Comparison of ENCODE assay signal across 25 mouse cellular contexts in genomic region chr13:5740805-5741204, GRCm38 (mm10).
"Had no signal": no experiment of that assay in that cellular context is flagged by ENCODE, and none has a peak within 500 bp of the region (broad histone marks: within the 10 kb centered on the region; RNA-seq: fewer than 3 reads in every experiment).

No protein-coding gene starts in this region.

- H3K27me3 ChIP-seq: heart, embryonic 12.5 days; hindbrain, embryonic 13.5 days; hindbrain, embryonic 15.5 days; kidney, embryonic 15.5 days; limb, embryonic 13.5 days; limb, embryonic 15.5 days had no signal

- H3K4me3 ChIP-seq: gastrocnemius, adult 2 months; heart, adult 2 months; heart, embryonic 10.5 days; heart, embryonic 12.5 days; hindbrain, embryonic 13.5 days; hindbrain, embryonic 15.5 days; kidney, embryonic 15.5 days; limb, embryonic 13.5 days; limb, embryonic 15.5 days had no signal

- H3K27ac ChIP-seq: gastrocnemius, adult 2 months; heart, adult 2 months; heart, embryonic 10.5 days; hindbrain, embryonic 13.5 days; hindbrain, embryonic 15.5 days; hindbrain, postnatal 0 days; kidney, embryonic 15.5 days; kidney, postnatal 0 days; limb, embryonic 13.5 days; limb, embryonic 15.5 days had no signal

- H3K9me3 ChIP-seq: heart, embryonic 10.5 days; hindbrain, embryonic 13.5 days; hindbrain, embryonic 15.5 days; kidney, embryonic 15.5 days; limb, embryonic 13.5 days; limb, embryonic 15.5 days had no signal

- H3K4me2 ChIP-seq: heart, embryonic 12.5 days; hindbrain, embryonic 13.5 days; hindbrain, embryonic 15.5 days; kidney, embryonic 15.5 days; limb, embryonic 13.5 days; limb, embryonic 15.5 days had no signal

- H3K9ac ChIP-seq: heart, embryonic 12.5 days; hindbrain, embryonic 13.5 days; hindbrain, embryonic 15.5 days; kidney, embryonic 15.5 days; limb, embryonic 13.5 days; limb, embryonic 15.5 days had no signal

- H3K36me3 ChIP-seq: heart, embryonic 10.5 days; heart, embryonic 12.5 days; hindbrain, embryonic 13.5 days; hindbrain, embryonic 15.5 days; kidney, embryonic 15.5 days; limb, embryonic 13.5 days; limb, embryonic 15.5 days had no signal

- H3K4me1 ChIP-seq: heart, embryonic 10.5 days; heart, embryonic 12.5 days; hindbrain, embryonic 13.5 days; hindbrain, embryonic 15.5 days; kidney, embryonic 15.5 days; limb, embryonic 13.5 days; limb, embryonic 15.5 days had no signal

- DNase-seq: gastrocnemius, adult 2 months; gastrocnemius, postnatal 10 days; gastrocnemius, postnatal 25 days; heart, adult 11 months; heart, adult 2 months; heart, postnatal 14 days; heart, postnatal 36 days; kidney, adult 11 months; kidney, adult 2 months; kidney, adult 9 months; kidney, postnatal 14 days; kidney, postnatal 36 days; layer of hippocampus, adult 9-11 months; layer of hippocampus, postnatal 36 days; left cerebral cortex, postnatal 4 days had no signal

- ATAC-seq: hindbrain, postnatal 0 days; intestine, embryonic 16.5 days had no signal
